Mouse (Mus musculus): Measurements from ENCODE around the gene Gtf2f1. TPM values are rescaled to one million over a fixed set of nuclear protein-coding genes. Genes with fewer than 3 reads are reported as not detected.

The Gtf2f1 gene
- 29.0 TPM for polyA plus RNA-seq (2015; fragmentation: Illumina TruSeq; extraction: RNeasy Lipid Tissue Mini Kit (QIAGEN cat#74804); ENCODE audit: insufficient read depth, low replicate concordance)

DNA sequence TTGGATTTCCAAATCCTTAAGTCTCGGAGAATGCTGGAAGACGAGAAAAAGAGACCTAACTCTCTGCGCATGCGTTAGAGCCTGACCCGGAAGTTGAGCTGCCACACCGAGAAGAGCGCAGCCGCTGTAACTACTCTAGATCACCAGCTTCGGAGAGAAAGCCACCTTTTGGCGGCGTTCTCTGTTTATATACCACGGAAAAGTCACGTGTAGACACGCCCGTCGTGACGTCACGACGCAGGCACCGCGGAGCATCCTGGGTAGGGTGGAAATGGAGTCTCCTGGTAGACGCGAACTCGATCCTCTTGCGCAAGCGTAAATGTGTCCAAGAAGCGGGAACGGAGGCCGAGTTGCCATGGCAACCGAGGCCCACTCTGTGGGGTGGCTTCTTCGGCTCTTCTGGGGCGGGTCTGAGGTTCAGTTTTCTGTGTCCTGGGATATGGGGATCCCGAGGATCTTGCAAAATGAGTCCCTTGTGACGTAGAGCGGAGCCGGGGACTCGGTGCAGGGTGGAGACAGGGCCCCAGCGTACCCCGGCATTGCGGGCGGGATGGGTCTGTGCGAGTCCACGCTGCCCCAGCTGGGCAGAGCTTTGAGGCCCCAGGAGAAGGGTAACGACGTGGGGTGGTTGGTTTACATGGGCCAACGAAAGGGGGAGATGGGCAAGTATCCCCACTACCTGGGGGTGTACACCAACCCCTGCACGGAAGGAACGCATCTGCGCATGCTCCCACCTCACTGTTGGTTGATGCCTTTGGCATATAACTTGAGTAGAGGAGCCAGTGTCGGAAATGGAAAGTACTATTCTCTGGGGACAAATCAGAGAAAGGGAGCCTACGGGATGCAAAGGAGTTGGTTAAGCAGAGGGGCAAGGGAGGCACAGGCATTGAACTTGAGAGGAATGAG lies at the start of gene Gtf2f1, which contains the start of gene Gm17949:
Gene Gtf2f1 (minus strand): TSS at position 53 of the 906 bp plus-strand sequence.
Gene Gm17949 (plus strand): TSS at position 234 of the 906 bp plus-strand sequence.

DNA sequence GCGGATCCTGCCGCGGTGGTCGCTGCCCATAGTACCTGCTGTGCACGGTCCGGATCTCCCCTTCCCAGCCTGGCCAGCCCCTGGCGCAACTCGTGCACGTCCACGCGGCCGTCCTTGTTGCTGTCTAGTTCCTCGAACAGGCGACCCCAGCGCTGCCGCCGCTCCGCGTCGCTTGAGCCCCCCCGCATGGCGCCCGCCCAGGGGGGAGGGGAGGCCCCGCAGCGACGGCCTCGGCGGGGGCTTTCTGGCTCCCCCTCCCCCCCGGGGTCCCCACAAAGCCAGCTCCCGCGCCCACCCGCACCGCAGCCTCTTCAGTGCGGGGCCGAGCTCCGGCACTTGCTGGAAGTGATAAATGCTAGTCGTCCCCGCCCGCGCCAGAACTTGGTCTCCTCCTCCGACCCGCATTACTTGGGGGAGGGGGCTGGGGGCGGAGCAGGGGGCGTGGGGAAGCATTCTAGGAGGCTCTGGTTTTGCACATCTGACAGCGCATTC lies 48.4 kb upstream of the Gtf2f1 start, which contains the start of gene Slc25a23:
Gene Slc25a23 (minus strand): TSS at position 378 of the 492 bp plus-strand sequence.

DNA sequence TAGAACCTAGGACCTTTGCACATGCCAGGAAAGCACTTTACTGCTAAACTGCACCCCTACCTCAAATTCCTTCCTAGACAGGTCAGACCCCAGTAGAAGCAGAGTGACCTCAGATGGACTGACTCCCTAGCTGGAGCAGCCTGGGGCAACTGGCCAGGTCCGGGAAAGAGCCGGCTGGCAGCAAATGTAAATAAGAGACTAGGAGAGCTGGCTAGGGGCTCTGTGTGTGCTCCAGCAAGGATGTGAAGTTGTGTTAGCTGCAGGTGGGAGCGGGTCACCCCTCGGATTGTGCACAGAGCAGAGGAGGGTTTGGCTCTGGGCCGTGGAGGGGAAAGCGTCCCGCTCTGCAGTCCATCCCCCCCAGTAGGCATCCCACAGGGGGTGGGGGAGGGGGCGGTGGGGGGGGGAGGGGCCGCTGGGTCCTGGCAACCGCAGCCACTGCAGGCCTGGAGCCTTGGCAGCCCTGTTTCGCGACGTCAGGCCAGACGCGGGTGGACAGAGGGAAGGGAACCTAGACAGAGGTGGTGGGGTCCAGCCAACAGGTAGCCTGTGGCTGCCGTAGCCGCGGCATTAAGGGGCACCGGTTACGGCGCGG lies 47.9 kb upstream of the Gtf2f1 start, which contains the start of gene Crb3:
Gene Crb3 (plus strand): TSS at position 215 of the 595 bp plus-strand sequence.

DNA sequence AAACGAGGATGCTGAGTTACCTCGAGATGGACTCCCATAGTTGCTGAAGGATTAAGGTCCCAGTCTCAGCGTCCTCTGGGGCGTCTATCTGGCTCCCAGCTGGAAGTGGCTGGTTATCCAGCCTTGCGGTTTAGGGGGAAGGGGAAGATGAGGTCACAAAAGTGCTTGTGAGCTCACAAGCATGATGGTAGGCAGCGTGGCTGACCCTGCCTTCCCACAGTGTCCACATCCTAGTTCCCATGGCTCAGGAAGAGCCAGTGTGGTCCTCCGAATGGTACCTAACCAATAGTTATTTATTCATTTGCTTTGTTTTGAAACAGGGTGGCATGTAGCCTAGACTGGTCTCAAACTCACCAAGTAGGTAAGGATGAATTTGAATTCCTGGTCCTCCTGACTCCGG lies 30.5 kb upstream of the Gtf2f1 start, which contains the start of gene Slc25a41:
Gene Slc25a41 (minus strand): TSS at position 101 of the 400 bp plus-strand sequence.

DNA sequence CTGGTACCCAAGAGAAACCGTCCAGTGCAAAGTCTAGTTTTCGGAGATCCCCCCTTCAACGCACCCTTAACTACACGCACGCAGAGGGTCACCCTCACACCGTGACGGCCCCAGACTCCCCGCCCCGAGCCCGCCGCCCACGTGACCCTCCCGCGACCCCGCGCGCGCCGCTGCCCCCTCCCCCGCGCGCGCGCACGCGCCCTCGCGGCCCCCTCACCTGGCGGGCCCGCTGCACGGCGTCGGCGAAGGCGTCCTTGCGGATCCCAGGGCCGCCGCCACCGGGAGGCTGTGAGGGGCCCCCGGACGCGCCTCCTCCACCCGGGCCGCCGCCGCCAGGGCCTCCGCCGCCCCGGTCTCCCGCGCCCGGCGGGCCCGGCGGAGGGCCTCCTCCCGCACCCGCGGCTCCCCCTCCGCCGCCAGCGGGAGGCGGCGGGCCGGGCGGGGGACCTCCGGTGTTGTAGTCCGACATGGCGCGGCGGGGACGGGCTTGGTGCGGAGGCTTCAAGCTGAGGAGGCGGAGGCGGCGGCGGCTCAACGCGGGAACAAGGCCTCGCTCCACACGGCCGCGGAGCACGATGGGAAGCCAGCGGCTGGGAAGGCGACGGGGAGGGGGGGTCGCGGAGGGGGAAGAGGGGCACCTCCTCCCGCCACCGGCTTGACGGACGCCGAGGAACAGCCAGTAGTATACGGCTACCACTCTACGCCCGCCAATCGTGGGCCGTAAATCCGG lies 20.0 kb upstream of the Gtf2f1 start, which contains the start of gene Khsrp:
Gene Khsrp (minus strand): TSS at position 592 of the 730 bp plus-strand sequence.

DNA sequence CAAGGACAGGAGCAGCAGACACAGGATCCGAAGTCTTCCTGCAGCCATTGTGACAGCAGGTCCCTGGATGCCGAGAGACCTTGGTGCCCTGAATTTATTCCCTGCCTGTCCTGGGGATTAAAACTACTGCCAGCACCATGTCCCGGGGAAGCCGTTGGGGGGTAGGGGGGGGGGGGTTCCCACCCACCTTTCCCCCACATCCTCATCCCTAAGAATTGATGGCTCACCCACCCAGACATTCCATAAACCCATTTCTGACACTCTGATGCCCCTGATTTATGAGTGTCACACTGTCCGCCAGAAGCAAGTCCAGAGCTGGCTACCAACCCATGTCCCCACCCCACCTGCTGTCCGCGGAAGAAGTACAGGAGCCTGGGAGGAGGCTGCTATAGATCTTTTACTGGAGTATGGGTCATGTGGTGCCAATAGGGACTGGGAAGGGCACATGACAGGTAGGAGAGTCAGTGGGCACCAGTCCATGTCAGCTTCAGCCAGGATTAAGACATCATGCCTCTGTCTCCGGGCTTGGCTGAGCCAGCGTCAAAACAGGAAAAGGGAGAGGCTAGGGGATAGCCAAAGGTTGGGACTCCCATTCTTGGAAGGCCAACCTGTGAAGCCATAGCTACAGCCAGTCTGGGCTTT lies 11.0 kb downstream of the Gtf2f1 start, which contains the start of gene Pspn:
Gene Pspn (minus strand): TSS at position 51 of the 642 bp plus-strand sequence.

DNA sequence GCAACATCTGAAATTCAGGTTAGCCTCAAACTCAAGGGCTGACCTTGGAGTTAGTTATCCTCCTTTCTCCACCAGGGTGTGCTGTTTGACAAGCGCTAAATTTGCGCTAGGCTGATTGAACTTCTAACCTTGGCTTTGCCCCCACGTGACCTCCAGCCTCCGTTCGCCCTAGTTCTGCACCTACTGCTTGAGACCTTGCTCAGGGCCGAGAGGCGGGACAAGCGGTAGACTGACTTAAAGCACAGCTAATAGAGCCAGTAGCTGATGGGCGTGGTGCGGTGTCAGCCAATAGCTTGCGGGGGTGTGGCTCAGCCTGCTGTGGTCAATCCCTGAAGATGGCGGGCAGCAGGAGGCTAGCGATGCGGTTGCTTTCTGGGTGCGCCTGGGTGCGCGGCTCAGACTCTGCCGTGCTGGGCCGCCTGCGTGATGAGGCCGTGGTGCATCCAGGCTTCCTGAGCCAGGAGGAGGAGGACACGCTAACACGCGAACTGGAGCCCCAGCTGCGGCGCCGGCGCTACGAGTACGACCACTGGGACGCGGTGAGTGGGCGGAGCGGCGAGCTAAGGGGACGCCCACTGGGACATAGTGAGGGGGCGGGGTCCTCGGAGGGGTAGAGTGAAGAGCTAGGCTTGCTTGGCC lies 13.9 kb downstream of the Gtf2f1 start, which contains the start of gene Alkbh7:
Gene Alkbh7 (plus strand): TSS at position 311 of the 639 bp plus-strand sequence.

DNA sequence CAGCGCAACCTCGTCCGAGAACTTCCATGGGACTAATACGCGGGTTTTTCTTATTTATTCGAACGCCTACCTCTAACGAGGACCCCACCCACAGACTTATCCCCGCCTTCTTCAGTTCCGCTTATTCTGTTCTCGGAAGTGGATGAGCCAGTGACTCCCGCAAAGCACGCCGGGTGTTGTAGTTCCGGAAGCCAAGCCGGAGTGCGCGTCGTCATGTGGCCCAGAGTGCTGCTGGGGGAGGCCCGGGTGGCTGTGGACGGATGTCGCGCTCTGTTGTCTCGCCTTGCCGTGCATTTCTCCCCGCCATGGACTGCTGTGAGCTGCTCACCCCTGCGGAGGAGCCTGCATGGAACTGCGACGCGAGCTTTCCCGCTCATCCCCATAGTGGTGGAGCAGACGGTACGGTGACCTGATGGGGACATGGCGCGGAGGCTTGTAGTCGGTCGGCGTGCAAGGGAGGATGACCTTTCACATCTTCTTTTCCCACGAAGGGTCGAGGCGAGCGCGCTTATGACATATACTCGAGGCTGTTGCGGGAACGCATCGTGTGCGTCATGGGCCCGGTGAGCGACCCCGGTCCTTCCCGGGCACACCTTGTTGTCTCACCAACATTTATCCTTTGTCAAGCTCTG lies 20.9 kb downstream of the Gtf2f1 start, which contains the start of gene Clpp:
Gene Clpp (plus strand): TSS at position 191 of the 632 bp plus-strand sequence.

DNA sequence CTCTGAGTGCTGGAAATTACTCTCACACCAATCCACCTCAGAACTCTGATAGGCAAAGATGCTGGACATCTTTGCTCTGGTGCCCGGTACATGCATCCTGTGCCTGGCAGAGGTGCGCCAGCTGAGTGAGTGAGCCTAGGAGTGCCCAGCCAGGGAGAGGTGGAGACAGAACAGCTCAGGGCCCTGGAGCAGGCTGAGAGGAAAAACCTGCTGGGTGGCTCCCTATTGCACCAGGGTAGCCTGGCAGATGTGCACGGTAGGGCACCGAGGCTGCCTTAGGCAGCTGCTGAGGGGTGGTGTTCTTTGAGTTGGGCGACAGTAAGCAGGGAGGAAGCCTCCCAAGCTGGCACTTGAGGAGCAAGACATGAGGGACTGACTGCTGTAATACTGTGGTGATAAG lies 29.1 kb downstream of the Gtf2f1 start, which contains the start of gene Acer1:
Gene Acer1 (minus strand): TSS at position 114 of the 400 bp plus-strand sequence.

Other genes with a start within 250 kb of the Gtf2f1 start
- 8.4 TPM for gene Dus3l, start 246.5 kb downstream of the Gtf2f1 start, polyA plus RNA-seq (2015; fragmentation: Illumina TruSeq; extraction: RNeasy Lipid Tissue Mini Kit (QIAGEN cat#74804); ENCODE audit: insufficient read depth, low replicate concordance)
- 0.18 TPM for gene Prr22, start 241.0 kb downstream of the Gtf2f1 start, polyA plus RNA-seq (2015; fragmentation: Illumina TruSeq; extraction: RNeasy Lipid Tissue Mini Kit (QIAGEN cat#74804); ENCODE audit: insufficient read depth, low replicate concordance)
- gene Rfx2, start 180.3 kb downstream of the Gtf2f1 start, polyA plus RNA-seq (2015; fragmentation: Illumina TruSeq; extraction: RNeasy Lipid Tissue Mini Kit (QIAGEN cat#74804); ENCODE audit: insufficient read depth, low replicate concordance): 1.8 TPM
- not detected for gene Acsbg2, start 136.8 kb downstream of the Gtf2f1 start, polyA plus RNA-seq (2015; fragmentation: Illumina TruSeq; extraction: RNeasy Lipid Tissue Mini Kit (QIAGEN cat#74804); ENCODE audit: insufficient read depth, low replicate concordance)
- gene 1700061G19Rik, start 135.8 kb downstream of the Gtf2f1 start, polyA plus RNA-seq (2015; fragmentation: Illumina TruSeq; extraction: RNeasy Lipid Tissue Mini Kit (QIAGEN cat#74804); ENCODE audit: insufficient read depth, low replicate concordance): 0.19 TPM
- gene Mllt1, start 75.9 kb downstream of the Gtf2f1 start, polyA plus RNA-seq (2015; fragmentation: Illumina TruSeq; extraction: RNeasy Lipid Tissue Mini Kit (QIAGEN cat#74804); ENCODE audit: insufficient read depth, low replicate concordance): 8.2 TPM
- gene Acer1, start 29.2 kb downstream of the Gtf2f1 start, polyA plus RNA-seq (2015; fragmentation: Illumina TruSeq; extraction: RNeasy Lipid Tissue Mini Kit (QIAGEN cat#74804); ENCODE audit: insufficient read depth, low replicate concordance): not detected
- 11.5 TPM for gene Clpp, start 21.0 kb downstream of the Gtf2f1 start, polyA plus RNA-seq (2015; fragmentation: Illumina TruSeq; extraction: RNeasy Lipid Tissue Mini Kit (QIAGEN cat#74804); ENCODE audit: insufficient read depth, low replicate concordance)
- 7.3 TPM for gene Alkbh7, start 13.9 kb downstream of the Gtf2f1 start, polyA plus RNA-seq (2015; fragmentation: Illumina TruSeq; extraction: RNeasy Lipid Tissue Mini Kit (QIAGEN cat#74804); ENCODE audit: insufficient read depth, low replicate concordance)
- not detected for gene Pspn, start 11.3 kb downstream of the Gtf2f1 start, polyA plus RNA-seq (2015; fragmentation: Illumina TruSeq; extraction: RNeasy Lipid Tissue Mini Kit (QIAGEN cat#74804); ENCODE audit: insufficient read depth, low replicate concordance)
- gene Gm17949, start 181 bp upstream of the Gtf2f1 start, polyA plus RNA-seq (2015; fragmentation: Illumina TruSeq; extraction: RNeasy Lipid Tissue Mini Kit (QIAGEN cat#74804); ENCODE audit: insufficient read depth, low replicate concordance): not detected
- gene Khsrp, start 20.2 kb upstream of the Gtf2f1 start, polyA plus RNA-seq (2015; fragmentation: Illumina TruSeq; extraction: RNeasy Lipid Tissue Mini Kit (QIAGEN cat#74804); ENCODE audit: insufficient read depth, low replicate concordance): 40.8 TPM
- gene Slc25a41, start 30.4 kb upstream of the Gtf2f1 start, polyA plus RNA-seq (2015; fragmentation: Illumina TruSeq; extraction: RNeasy Lipid Tissue Mini Kit (QIAGEN cat#74804); ENCODE audit: insufficient read depth, low replicate concordance): not detected
- gene Crb3, start 47.8 kb upstream of the Gtf2f1 start, polyA plus RNA-seq (2015; fragmentation: Illumina TruSeq; extraction: RNeasy Lipid Tissue Mini Kit (QIAGEN cat#74804); ENCODE audit: insufficient read depth, low replicate concordance): 0.84 TPM
- 10.4 TPM for gene Slc25a23, start 48.6 kb upstream of the Gtf2f1 start, polyA plus RNA-seq (2015; fragmentation: Illumina TruSeq; extraction: RNeasy Lipid Tissue Mini Kit (QIAGEN cat#74804); ENCODE audit: insufficient read depth, low replicate concordance)
- gene Dennd1c, start 67.2 kb upstream of the Gtf2f1 start, polyA plus RNA-seq (2015; fragmentation: Illumina TruSeq; extraction: RNeasy Lipid Tissue Mini Kit (QIAGEN cat#74804); ENCODE audit: insufficient read depth, low replicate concordance): 128 TPM
- 0.83 TPM for gene Tubb4a, start 76.5 kb upstream of the Gtf2f1 start, polyA plus RNA-seq (2015; fragmentation: Illumina TruSeq; extraction: RNeasy Lipid Tissue Mini Kit (QIAGEN cat#74804); ENCODE audit: insufficient read depth, low replicate concordance)
- 2.3 TPM for gene Tnfsf9, start 94.0 kb upstream of the Gtf2f1 start, polyA plus RNA-seq (2015; fragmentation: Illumina TruSeq; extraction: RNeasy Lipid Tissue Mini Kit (QIAGEN cat#74804); ENCODE audit: insufficient read depth, low replicate concordance)
- not detected for gene Cd70, start 138.5 kb upstream of the Gtf2f1 start, polyA plus RNA-seq (2015; fragmentation: Illumina TruSeq; extraction: RNeasy Lipid Tissue Mini Kit (QIAGEN cat#74804); ENCODE audit: insufficient read depth, low replicate concordance)
- gene Tnfsf14, start 182.9 kb upstream of the Gtf2f1 start, polyA plus RNA-seq (2015; fragmentation: Illumina TruSeq; extraction: RNeasy Lipid Tissue Mini Kit (QIAGEN cat#74804); ENCODE audit: insufficient read depth, low replicate concordance): 6.5 TPM
- gene C3, start 216.8 kb upstream of the Gtf2f1 start, polyA plus RNA-seq (2015; fragmentation: Illumina TruSeq; extraction: RNeasy Lipid Tissue Mini Kit (QIAGEN cat#74804); ENCODE audit: insufficient read depth, low replicate concordance): 530 TPM
- gene Gpr108, start 237.2 kb upstream of the Gtf2f1 start, polyA plus RNA-seq (2015; fragmentation: Illumina TruSeq; extraction: RNeasy Lipid Tissue Mini Kit (QIAGEN cat#74804); ENCODE audit: insufficient read depth, low replicate concordance): 32.8 TPM
- gene Trip10, start 238.2 kb upstream of the Gtf2f1 start, polyA plus RNA-seq (2015; fragmentation: Illumina TruSeq; extraction: RNeasy Lipid Tissue Mini Kit (QIAGEN cat#74804); ENCODE audit: insufficient read depth, low replicate concordance): 18.0 TPM

Measured in spleen, adult 10 weeks (tissue).